Mouse (Mus musculus): ENCODE measurements around the gene Glb1l.

GRCm38 (mm10) chr1:75179334-75180104, 31.1 kb downstream of the Glb1l start:
- TF ChIP-seq EP300 (IDR thresholded peaks at IDR 0.05; ENCODE audit: low read length): no peak
- TF ChIP-seq TBP (conservative IDR thresholded peaks at IDR 0.05; ENCODE audit: low read depth, low read length): no peak
- TF ChIP-seq BHLHE40 (IDR thresholded peaks at IDR 0.05; ENCODE audit: low read depth, low read length): no peak
- TF ChIP-seq E2F4 (IDR thresholded peaks at IDR 0.05; ENCODE audit: insufficient replicate concordance, low read depth, low read length): no peak
- TF ChIP-seq GABPA (IDR thresholded peaks at IDR 0.05; ENCODE audit: insufficient replicate concordance, low read depth, low read length): no peak
- TF ChIP-seq ZC3H11A (IDR thresholded peaks at IDR 0.05; ENCODE audit: low read depth, low read length): no peak
- TF ChIP-seq CTCF (conservative IDR thresholded peaks at IDR 0.05 in 1 of 2, IDR thresholded peaks at IDR 0.05 in 1 of 2; ENCODE audit: low read depth in 2 of 2, low read length in 2 of 2): no peak
